Mouse (Mus musculus) megakaryocyte-erythroid progenitor cell, adult 5-6 weeks (primary cell): ENCODE data around the gene Gm10800. TPM values are rescaled to one million over a fixed set of nuclear protein-coding genes. Genes with fewer than 3 reads are reported as not detected.
"Not testable (repeated sequence)": the region's sequence is repeated elsewhere in the genome, so short reads cannot be mapped to it uniquely, and the experiment has no call there.

ENCODE experiments used
- ATAC-seq: replicated peaks from 2 replicates; pipeline ENCODE4 v1.8.0; 2016; ENCODE audit warnings: mild to moderate bottlenecking, inconsistent platforms; ENCODE audit not compliant: severe bottlenecking, poor library complexity, low FRiP score, low TSS enrichment
- total RNA-seq, 2 experiments: library from RNA; stranded (forward) in 1 of 2; stranded (reverse) in 1 of 2; fragments of 200-1000, 215-1000 nt in 1 of 2; fragments of >200 nt in 1 of 2; fragmentation: Nextera tagmentation in 1 of 2; gene quantifications; 2 replicates each; pipeline ENCODE4 v1.2.3; 2014 to 2017

Gene Gm10800
- total RNA-seq (2014; fragmentation: Nextera tagmentation) (95.0 and 250 TPM in 2 replicates), total RNA-seq (2017) (6.4 and 180 TPM in 2 replicates)

DNA sequence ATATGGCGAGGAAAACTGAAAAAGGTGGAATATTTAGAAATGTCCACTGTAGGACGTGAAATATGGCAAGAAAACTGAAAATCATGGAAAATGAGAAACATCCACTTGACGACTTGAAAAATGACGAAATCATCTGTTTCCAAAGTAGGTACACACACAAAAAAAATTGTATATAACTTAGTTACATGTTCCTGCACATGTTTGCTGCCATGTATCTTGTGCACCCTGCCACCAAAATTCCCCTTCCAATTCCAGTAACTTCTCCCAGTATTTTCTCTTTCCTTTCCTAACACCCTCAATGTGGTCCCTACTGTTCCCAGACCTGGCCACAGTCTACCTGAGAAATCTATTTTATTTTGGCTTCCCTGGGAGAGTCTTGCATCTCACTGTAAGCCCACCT lies at the start of gene Gm10800:
TSS of gene Gm10800 (minus strand) at position 101 of the 400 bp plus-strand sequence.
- not testable (repeated sequence) for ATAC-seq

- no peak for ATAC-seq
Measured at GRCm38 (mm10) chr2:98697533-98697932, 30.4 kb upstream of the Gm10800 start.

- not testable (repeated sequence) for ATAC-seq
Measured at GRCm38 (mm10) chr2:98661937-98662336, 5.2 kb downstream of the Gm10800 start, which contains the start of gene Gm10801. TSS of gene Gm10801 (plus strand) at chr2:98662237.

Other genes with a start within 250 kb of the Gm10800 start
- 12.8 and 23.0 TPM in 2 replicates for gene Gm10801, start 5.1 kb downstream of the Gm10800 start, total RNA-seq (2014; fragmentation: Nextera tagmentation)
- gene Gm10801, start 5.1 kb downstream of the Gm10800 start, total RNA-seq (2017) = 19.0 TPM in 1 of 2 replicates, not detected in the other